Mouse (Mus musculus) spleen, postnatal 10 days (tissue): ENCODE results near the gene Ms4a14.
"Not testable (repeated sequence)": the region's sequence is repeated elsewhere in the genome, so short reads cannot be mapped to it uniquely, and the experiment has no call there.

Experiments used
- DNase-seq, 2 experiments: peaks; one replicate each; pipeline ENCODE4 v3.0.0; 2021 to 2022; ENCODE audit warnings: low spot score in 2 of 2

The Ms4a14 gene

DNA sequence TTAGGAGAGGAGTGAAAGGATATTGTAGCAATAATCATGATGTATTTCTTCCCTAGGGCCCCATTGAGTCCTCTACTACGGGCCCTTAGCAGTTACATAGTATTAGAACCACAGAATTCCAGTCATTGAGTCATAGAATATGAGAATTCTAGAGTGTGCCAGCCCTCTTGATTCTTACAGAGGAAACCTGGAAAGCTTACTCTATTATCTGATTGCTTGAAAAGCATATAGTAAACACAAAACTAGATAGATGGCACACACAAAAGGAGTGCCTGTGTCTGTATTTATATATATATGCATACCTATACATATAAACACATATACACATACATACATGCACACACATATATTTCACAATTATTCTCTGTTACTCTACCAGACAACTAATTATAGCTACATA lies at the start of gene Ms4a14:
Ms4a14 (minus strand) TSS at position 101 of the 400 bp plus-strand sequence.
- no peak for DNase-seq

DNA sequence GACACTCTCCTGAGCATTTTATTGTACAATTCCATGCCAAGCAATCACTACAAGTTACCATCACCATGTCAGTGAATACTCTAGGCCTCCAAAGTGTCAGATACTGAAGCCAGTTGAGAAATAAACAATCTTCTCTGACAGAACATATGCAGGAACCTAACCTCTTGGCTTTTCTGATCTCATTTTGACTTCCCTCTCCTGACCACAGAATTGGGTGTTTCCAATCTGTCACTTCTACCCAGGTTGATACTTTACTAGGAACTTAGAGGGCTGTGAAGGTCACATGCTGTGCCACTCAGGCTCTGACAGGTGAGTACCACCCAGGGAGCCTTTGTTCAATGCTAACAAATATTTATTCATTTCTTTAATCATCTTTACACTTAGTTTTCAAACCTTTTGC lies 47.7 kb upstream of the Ms4a14 start:
- no peak for DNase-seq

- no peak for DNase-seq
Measured at GRCm38 (mm10) chr19:11360106-11360505, 45.9 kb upstream of the Ms4a14 start.

GRCm38 (mm10) chr19:11355730-11356129 lies 41.5 kb upstream of the Ms4a14 start:
- no peak for DNase-seq

GRCm38 (mm10) chr19:11351878-11352277 lies 37.6 kb upstream of the Ms4a14 start:
- no peak for DNase-seq

DNA sequence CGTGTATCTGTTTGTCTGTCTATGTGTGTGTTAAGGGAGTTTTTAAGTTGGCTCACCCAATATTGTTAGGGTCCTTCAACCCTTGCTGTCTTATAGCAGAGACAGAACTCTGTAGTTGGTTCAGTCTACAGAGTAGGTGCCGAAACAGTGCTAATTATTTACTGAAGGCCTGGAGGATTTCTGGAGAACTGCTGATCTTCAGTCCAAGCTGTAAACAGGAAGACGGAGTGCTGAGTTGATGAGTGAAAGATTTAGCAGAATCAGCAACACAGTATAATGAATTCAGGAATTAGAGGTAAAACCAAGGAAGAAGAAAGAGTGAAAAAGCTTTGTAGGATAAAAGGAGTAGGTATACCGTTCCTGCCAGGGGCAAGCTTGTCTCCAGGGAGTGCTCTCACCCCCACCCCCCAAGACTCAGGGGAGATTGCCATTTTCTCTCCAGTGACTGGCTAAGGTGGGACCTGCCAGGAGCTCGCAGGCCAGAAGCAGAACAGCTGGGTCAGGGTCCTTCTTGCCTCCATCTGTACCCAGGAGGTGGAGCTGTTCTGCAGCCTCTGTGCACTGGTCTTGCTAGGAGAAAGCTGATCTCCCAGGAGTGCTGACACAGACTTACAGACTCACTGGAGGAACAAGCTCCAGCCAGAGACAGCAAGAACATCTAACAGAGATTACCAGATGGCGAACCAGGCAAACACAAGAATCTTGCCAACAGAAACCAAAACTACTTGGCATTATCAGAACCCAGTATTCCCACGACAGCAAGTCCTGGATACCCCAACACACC lies 35.6 kb upstream of the Ms4a14 start:
- peak in 1 of 2 experiments; percentile 20 for DNase-seq

DNA sequence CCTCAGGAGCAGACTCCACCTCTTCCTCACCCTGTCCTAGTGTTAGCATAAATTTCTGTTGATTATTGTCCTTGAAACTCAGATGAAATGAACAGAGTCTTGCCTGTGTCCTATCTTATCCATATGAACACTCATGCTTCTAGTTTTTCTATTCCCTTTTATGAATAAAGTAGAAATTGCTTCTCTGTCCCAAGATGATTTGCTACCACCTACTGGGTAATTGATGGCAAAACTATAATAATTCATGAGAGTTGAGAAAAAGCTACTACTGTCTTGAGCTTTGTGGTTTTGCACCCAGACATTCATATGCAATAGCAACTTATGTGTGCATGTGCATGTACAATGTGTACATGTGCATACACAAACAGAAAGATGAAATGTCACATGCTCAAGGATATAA lies 29.7 kb upstream of the Ms4a14 start:
- DNase-seq, result no peak

GRCm38 (mm10) chr19:11343147-11343546 lies 28.9 kb upstream of the Ms4a14 start:
- no peak for DNase-seq

- DNase-seq, result no peak
Measured at GRCm38 (mm10) chr19:11335932-11336331, 21.7 kb upstream of the Ms4a14 start, which contains the start of gene Ms4a7. Gene Ms4a7 (minus strand): TSS chr19:11336146.

DNA sequence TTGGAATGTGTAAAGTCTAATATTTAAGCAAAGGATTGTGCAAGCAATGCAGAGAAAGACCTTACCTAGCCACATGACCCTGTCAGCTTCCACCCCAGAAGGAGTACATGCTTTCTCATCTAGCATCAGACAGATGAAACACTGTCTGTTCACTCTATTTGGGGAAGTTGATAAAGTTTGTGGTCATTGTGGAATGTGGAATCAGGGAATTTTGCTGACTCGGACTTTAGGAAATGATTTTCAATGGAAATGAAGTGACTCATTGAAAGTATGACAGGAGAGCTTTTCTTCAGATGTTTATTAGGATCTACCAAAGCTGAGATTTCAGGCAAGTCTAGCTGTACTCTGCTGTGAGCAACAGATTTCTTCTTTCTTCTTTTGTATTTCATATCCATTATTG lies 6.9 kb upstream of the Ms4a14 start:
- DNase-seq, result no peak

GRCm38 (mm10) chr19:11316786-11317185 lies 2.5 kb upstream of the Ms4a14 start:
- DNase-seq, result no peak

GRCm38 (mm10) chr19:11308888-11309287 lies 5.4 kb downstream of the Ms4a14 start:
- DNase-seq, result no peak

DNA sequence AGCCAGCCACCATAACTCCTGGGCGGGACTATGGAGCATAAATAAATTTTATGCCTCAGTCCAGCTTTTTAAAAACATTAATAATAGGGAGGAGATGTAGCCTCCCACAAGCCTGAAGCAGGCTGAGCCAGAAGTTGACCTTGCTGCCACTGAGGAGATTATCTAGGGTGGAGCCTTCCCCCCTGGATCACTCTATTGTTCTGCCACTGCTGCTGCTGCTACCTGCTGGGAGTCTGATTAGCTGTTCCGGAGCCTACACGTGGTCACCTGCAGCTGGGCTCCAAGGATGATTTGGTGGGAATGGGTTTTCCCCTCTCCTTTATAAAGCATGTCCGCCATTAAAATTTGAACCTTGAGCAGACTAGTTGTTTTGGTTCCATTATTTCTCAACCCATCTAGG lies 14.7 kb downstream of the Ms4a14 start:
- not testable (repeated sequence) for DNase-seq

DNA sequence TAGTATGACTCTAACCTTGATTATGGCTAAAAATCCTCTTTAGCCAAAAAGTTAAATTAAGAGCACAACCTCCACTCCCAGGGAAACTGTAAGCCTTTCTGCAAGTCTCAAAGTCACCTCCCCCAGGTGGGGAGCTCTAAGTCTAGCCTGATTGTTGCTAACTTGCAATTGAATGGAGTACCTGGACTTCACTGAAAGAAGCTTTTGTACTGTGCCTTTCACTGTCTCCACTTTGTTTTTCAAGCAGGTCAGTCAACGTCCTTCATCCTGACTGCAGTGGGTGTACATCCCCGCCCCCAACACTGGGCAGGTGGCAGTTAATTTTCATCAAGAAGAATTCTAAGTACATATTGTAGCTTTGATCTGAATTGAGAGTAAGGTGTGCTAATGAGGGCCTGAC lies 15.3 kb downstream of the Ms4a14 start:
- no peak for DNase-seq

DNA sequence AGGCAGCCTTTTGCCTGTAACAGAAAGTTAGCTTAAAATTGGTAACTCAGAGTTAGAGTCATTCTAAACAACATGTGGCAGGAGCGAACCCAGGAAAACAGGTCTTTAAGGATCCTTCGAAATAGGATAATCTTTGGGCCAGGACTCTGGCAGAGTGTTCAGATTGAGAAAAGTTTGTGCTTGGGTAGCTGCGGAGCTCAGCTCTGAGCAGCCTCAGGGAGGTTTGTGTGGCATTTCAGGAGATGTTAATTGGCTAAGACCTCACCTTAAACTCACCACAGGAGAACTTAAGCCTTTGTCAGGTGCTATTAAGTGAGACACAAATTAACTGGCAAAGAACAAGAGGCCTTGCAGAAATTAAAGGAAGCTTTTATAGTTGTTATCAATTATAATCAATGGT lies 20.6 kb downstream of the Ms4a14 start:
- DNase-seq, result not testable (repeated sequence)

- peak in 1 of 2 experiments; percentile 14 for DNase-seq
Measured at GRCm38 (mm10) chr19:11292990-11293389, 21.3 kb downstream of the Ms4a14 start.

DNA sequence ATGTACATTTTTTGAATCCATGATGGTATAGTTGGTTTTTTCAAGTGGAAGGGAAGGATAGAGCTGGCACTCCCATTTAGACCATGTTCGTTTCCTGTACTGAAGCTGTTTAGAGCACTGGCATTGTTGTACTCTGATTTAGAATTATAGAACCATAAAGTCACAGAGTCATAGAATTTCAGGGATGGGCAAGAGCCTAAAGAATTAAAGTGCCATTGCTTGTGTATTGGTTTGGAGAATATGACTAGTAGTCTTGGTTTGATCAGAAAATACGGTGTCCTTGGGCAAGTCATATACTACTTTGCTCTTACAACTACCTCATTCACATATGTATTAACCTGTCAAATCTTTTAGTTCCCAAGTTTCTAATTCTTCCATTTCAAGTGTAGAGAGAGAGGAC lies 30.5 kb downstream of the Ms4a14 start, which contains the start of gene Ms4a5:
Ms4a5 (minus strand) TSS at position 101 of the 400 bp plus-strand sequence.
- DNase-seq, result no peak

GRCm38 (mm10) chr19:11280223-11280622 lies 34.0 kb downstream of the Ms4a14 start:
- DNase-seq, result no peak

DNA sequence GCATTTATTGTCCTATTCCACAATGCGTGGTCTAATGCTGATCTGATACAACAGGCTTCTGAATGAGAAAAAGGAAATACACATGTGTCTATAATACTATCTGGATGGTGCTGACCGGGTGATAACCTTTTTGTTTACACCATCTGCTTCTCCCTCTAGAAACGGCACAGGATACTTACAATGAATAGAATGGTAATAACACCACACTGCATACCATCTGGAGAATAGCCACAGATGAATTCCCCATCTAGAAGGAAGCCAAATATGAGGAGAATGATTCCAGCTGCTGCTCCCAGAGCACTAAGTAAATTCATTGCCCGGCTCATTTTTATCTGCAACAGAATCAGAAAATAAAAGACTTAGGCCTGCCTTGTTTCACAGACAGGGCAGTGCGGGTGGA lies 37.8 kb downstream of the Ms4a14 start:
- no peak for DNase-seq

- peak in 1 of 2 experiments; percentile 18 for DNase-seq
Measured at GRCm38 (mm10) chr19:11266956-11267355, 47.3 kb downstream of the Ms4a14 start.

DNA sequence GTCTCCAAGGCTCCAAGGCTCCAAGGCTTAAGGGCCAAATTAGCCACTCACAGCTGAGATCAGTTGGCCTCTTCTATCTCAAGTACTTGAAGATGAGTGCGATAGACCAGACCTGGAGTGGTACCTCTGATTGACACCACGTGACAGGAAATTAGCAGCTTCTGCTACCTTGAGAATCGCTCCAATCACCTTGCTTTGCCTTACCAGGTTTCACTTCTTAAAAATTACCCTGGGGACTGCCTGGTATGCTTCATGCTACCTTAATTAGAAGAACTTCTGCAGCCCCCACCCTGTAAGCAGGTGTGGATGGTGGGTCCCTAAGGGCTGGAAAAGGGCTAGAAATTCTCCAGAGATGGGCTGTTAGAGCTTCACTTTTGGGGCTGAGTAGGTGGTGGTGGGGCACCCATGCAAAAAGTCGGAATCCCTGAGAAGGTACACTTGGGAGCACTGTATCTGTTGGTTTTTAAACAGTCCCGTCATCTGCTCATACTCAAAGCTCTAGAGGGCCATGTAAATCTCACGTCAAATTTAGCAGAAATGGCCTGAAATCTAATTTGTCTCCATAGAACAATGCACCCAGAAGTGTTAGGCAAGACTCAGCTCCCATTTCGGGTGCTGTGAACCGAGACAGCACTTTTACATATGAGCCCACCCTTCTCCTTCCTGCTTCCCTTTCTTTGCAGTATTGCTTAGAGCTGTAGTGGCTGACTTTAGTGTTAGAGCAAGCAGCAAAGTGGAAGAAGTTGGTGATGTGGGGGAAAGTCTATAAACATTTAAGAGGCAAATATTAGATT lies 48.0 kb downstream of the Ms4a14 start, which contains the start of gene Ms4a1:
Ms4a1 (minus strand) TSS at position 190 of the 794 bp plus-strand sequence.
- peak; percentile 14 to 50 for DNase-seq

DNA sequence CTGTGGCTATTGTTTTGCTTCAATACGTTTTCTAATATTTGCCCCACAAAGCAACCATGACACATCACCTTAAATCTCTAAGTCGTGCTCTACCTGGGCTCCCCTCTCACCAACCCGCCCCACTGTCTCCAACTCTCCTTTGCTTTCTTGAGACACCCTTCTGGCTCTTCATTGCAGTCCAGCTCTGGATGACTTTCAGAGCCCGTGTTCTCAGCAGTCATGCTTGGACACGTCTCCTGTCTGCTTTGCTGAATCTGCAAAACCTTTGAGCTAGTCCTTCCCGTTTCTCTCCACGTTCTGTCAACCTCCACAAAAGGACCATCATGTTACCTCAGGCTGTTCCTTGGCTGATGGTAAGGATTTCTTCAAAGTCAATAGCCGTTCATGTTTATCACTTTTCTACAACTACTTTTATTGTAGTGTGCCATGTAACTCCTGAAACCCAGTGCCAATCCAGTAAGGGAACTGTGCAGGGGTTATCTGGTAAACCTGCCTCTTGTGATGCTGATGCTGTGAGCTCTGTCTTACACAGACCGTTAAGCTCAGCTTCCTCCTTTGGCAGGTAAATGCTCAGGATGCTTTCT lies 49.6 kb downstream of the Ms4a14 start:
- no peak for DNase-seq
